Mouse (Mus musculus) stomach, postnatal 0 days (tissue): ENCODE data around the gene Cacna1i. TPM values are rescaled to one million over a fixed set of nuclear protein-coding genes. Genes with fewer than 3 reads are reported as not detected.
A peak's percentile ranks its signal among the peaks of the same experiment; 100 is the strongest.

Experiments
- ATAC-seq: fragments of 200-750 bp; cut with Nextera tagmentation; 2 replicates; pipeline ENCODE4 v1.8.0; 2017; ENCODE audit not compliant: low FRiP score, low TSS enrichment
- DNase-seq: peaks from one replicate; pipeline ENCODE4 v3.0.0-alpha.2; 2016; ENCODE audit warnings: low spot score
- H3K27ac ChIP-seq: fragments of 300-500 bp; sonication (generic); replicated peaks from 2 replicates; pipeline ENCODE4 v1.5.1; 2014; ENCODE audit warnings: mild to moderate bottlenecking, control low read depth
- H3K27me3 ChIP-seq: fragments of 300-500 bp; sonication (generic); 2 replicates; pipeline ENCODE4 v1.6.1; 2014; ENCODE audit warnings: low read length; ENCODE audit not compliant: control insufficient read depth, insufficient read depth
- H3K36me3 ChIP-seq: fragments of 300-500 bp; sonication (generic); 2 replicates; pipeline ENCODE4 v1.6.1; 2014; ENCODE audit warnings: low read length, mixed read lengths; ENCODE audit not compliant: control insufficient read depth, insufficient read depth
- H3K4me1 ChIP-seq: fragments of 300-500 bp; sonication (generic); replicated peaks from 2 replicates; pipeline ENCODE4 v1.6.1; 2014; ENCODE audit warnings: antibody characterized with exemption; ENCODE audit not compliant: control insufficient read depth, insufficient read depth
- H3K4me2 ChIP-seq: fragments of 300-500 bp; sonication (generic); replicated peaks from 2 replicates; pipeline ENCODE4 v1.6.1; 2014; ENCODE audit warnings: low read depth, mild to moderate bottlenecking, control low read depth, moderate library complexity
- H3K4me3 ChIP-seq: fragments of 300-500 bp; sonication (generic); 2 replicates; pipeline ENCODE4 v1.5.1; 2014; ENCODE audit warnings: low read depth, low read length, control low read depth
- H3K9ac ChIP-seq: fragments of 300-500 bp; sonication (generic); 2 replicates; pipeline ENCODE4 v1.6.1; 2014; ENCODE audit warnings: mild to moderate bottlenecking, low read length, control low read depth, mixed read lengths
- H3K9me3 ChIP-seq: fragments of 300-500 bp; sonication (generic); 2 replicates; pipeline ENCODE4 v1.6.1; 2016; ENCODE audit warnings: low read length; ENCODE audit not compliant: control insufficient read depth
- CTCF ChIP-seq: IDR thresholded peaks from 2 replicates; pipeline ENCODE4 v1.5.1; 2016; ENCODE audit warnings: antibody characterized with exemption, low read depth, mild to moderate bottlenecking, moderate library complexity
- EP300 ChIP-seq: optimal IDR thresholded peaks from 2 replicates; pipeline ENCODE3; 2016; ENCODE audit warnings: antibody characterized with exemption
- WGBS: fragments of 180-500 bp; shearing (Covaris S2); extraction: QIAGEN DNeasy Blood & Tissue Kit; methylation state at CpG from one replicate; pipeline ENCODE4 v1.1.7; 2014; 5-methylcytosine and 5-hydroxymethylcytosine counted together
- polyA plus RNA-seq: library from polyadenylated mRNA; unstranded; fragments of >200 nt; fragmentation: Nextera tagmentation; extraction: Ambion mirVana; gene quantifications from 2 replicates; pipeline ENCODE4 v1.2.1, GENCODE M21; 2015

Gene Cacna1i
- polyA plus RNA-seq = 0.01 TPM in 1 of 2 replicates, not detected in the other

- WGBS = under 1% methylated on average over 42 of the region's 50 CpGs
- TF ChIP-seq EP300 (no peak), CTCF (peak; percentile 31; the same call in 1 of the 2 replicates)
- no peak within 1 kb of the TSS for H3K27ac ChIP-seq
- DNase-seq = no peak
- no peak for ATAC-seq
- H3K9me3 ChIP-seq = no peaks in the 10 kb centered on the region
- no peaks in the 10 kb centered on the region for H3K36me3 ChIP-seq
- H3K4me2 ChIP-seq = peak within 1 kb of the TSS; percentile 57
- no peaks in the 10 kb centered on the region for H3K4me1 ChIP-seq
- peaks cover 9% of the 10 kb centered on the region; the same call in 1 of the 2 replicates for H3K27me3 ChIP-seq
- H3K9ac ChIP-seq = no peak within 1 kb of the TSS
- H3K4me3 ChIP-seq = peak within 1 kb of the TSS; percentile 29
Observed at GRCm38 (mm10) chr15:80286851-80287415, at the start of gene Cacna1i. Gene Cacna1i, plus strand, starts transcription at chr15:80287238.

- H3K27me3 ChIP-seq = no peaks in the 10 kb centered on the region
- 93% methylated on average over 12 of the region's 12 CpGs for WGBS
- H3K27ac ChIP-seq = no peak overlapping the region
- ATAC-seq (no peak), DNase-seq (no peak)
- no peaks in the 10 kb centered on the region for H3K9me3 ChIP-seq
- no peaks in the 10 kb centered on the region for H3K4me1 ChIP-seq
- H3K9ac ChIP-seq = no peak overlapping the region
- no peak overlapping the region for H3K4me2 ChIP-seq
- H3K36me3 ChIP-seq = peaks cover 43% of the 10 kb centered on the region
- TF ChIP-seq CTCF (no peak), EP300 (no peak)
- no peak overlapping the region for H3K4me3 ChIP-seq
Observed at GRCm38 (mm10) chr15:80248135-80248534, 38.9 kb upstream of the Cacna1i start.

- H3K27me3 ChIP-seq = no peaks in the 10 kb centered on the region
- H3K4me2 ChIP-seq = no peak overlapping the region
- no peak overlapping the region for H3K4me3 ChIP-seq
- H3K36me3 ChIP-seq = peaks cover 42% of the 10 kb centered on the region
- H3K9ac ChIP-seq = no peak overlapping the region
- DNase-seq (no peak), ATAC-seq (no peak)
- H3K27ac ChIP-seq = no peak overlapping the region
- TF ChIP-seq EP300 (no peak), CTCF (no peak)
- H3K9me3 ChIP-seq = no peaks in the 10 kb centered on the region
- 96% methylated on average over 1 of the region's 1 CpGs for WGBS
- no peaks in the 10 kb centered on the region for H3K4me1 ChIP-seq
Observed at GRCm38 (mm10) chr15:80248596-80248995, 38.4 kb upstream of the Cacna1i start.

DNA sequence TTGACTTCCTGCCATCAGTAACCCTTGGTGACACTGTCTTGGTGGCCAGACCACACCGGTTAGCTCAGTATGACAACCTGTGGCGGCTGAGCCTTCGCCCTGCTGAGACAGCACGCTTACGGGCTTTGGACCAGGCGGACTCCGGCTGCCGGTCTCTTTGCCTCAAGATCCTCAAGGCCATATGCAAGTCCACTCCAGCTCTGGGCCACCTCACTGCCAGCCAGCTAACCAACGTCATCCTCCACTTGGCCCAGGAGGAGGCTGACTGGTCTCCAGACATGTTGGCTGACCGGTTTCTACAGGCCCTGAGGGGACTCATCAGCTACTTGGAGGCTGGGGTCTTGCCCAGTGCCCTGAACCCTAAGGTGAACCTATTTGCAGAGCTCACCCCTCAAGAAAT is 37.4 kb upstream of the Cacna1i start:
- ATAC-seq = no peak
- TF ChIP-seq EP300 = no peak
- no peak for TF ChIP-seq CTCF
- DNase-seq = no peak
- Histone ChIP-seq H3K9ac (no peak overlapping the region), H3K27ac (no peak overlapping the region), H3K36me3 (peaks cover 42% of the 10 kb centered on the region), H3K4me3 (no peak overlapping the region), H3K27me3 (no peaks in the 10 kb centered on the region), H3K9me3 (no peaks in the 10 kb centered on the region), H3K4me2 (no peak overlapping the region), H3K4me1 (peaks cover 2% of the 10 kb centered on the region; the same call in 1 of the 2 replicates)
- WGBS = 96% methylated on average over 10 of the region's 10 CpGs

- H3K9ac ChIP-seq = no peak overlapping the region
- TF ChIP-seq CTCF = no peak
- no peak for TF ChIP-seq EP300
- no peak overlapping the region for H3K4me3 ChIP-seq
- 74% methylated on average over 6 of the region's 6 CpGs for WGBS
- H3K27ac ChIP-seq = no peak overlapping the region; the same call in 1 of the 2 replicates
- peaks cover 2% of the 10 kb centered on the region; the same call in 1 of the 2 replicates for H3K4me1 ChIP-seq
- H3K4me2 ChIP-seq = no peak overlapping the region
- DNase-seq (no peak), ATAC-seq (no peak)
- H3K27me3 ChIP-seq = no peaks in the 10 kb centered on the region
- no peaks in the 10 kb centered on the region for H3K9me3 ChIP-seq
- peaks cover 39% of the 10 kb centered on the region for H3K36me3 ChIP-seq
Observed at GRCm38 (mm10) chr15:80250586-80250985, 36.5 kb upstream of the Cacna1i start.

- Histone ChIP-seq H3K27ac (peak overlapping the region; percentile 100), H3K27me3 (no peaks in the 10 kb centered on the region), H3K4me3 (no peak overlapping the region), H3K9me3 (no peaks in the 10 kb centered on the region), H3K4me1 (peaks cover 9% of the 10 kb centered on the region), H3K9ac (no peak overlapping the region), H3K4me2 (no peak overlapping the region), H3K36me3 (peaks cover 35% of the 10 kb centered on the region)
- no peak for DNase-seq
- no peak for ATAC-seq
- WGBS = 22% methylated on average over 2 of the region's 2 CpGs
- TF ChIP-seq CTCF (no peak), EP300 (no peak)
Observed at GRCm38 (mm10) chr15:80253530-80253929, 33.5 kb upstream of the Cacna1i start.
